Mouse (Mus musculus) gastrocnemius, postnatal 25 days (tissue): ENCODE measurements around the gene Gm17555. TPM values are rescaled to one million over a fixed set of nuclear protein-coding genes. Genes with fewer than 3 reads are reported as not detected.
"Not testable (repeated sequence)": the region's sequence is repeated elsewhere in the genome, so short reads cannot be mapped to it uniquely, and the experiment has no call there.

ENCODE experiments used
- DNase-seq: peaks from one replicate; pipeline ENCODE4 v3.0.0; 2022
- long read RNA-seq, 2 experiments: library from polyadenylated mRNA; stranded (forward); transcript quantifications; one replicate each; pipeline ENCODE4 v2.0.0; 2021
- total RNA-seq, 2 experiments: library from RNA; stranded (reverse); gene quantifications; 1 replicate in 1 of 2; 2 replicates in 1 of 2; pipeline ENCODE4 v1.2.3; 2021

Gene Gm17555
- total RNA-seq, result not detected
- long read RNA-seq, experiment 1, result 0 reads
- long read RNA-seq, experiment 2, result 0 reads

- not testable (repeated sequence) for DNase-seq
Observed at GRCm38 (mm10) chr2:126214800-126215199, at the start of gene Gm17555. Gene Gm17555 (plus strand): TSS chr2:126215100.

- no peak for DNase-seq
Observed at GRCm38 (mm10) chr2:126165277-126166018, 49.5 kb upstream of the Gm17555 start.

DNA sequence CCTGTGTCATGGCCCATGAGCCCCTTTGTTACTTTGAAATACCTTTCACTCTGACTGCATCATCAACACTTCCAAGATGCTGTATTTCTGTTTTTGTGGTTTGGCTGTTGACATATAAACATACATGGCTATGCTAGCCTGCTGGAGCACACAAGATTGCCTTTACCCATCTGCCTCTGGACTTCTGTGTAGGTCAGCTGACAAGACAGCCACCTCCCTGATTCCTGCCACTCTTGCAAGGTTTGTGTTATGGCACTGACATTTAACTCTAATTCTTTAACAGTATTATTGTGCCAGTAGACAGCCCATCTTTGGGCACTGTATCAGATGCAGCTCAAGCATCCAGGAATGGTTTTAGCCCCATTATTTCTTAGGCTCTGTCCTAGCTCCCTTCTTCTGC is 48.6 kb upstream of the Gm17555 start:
- no peak for DNase-seq

DNA sequence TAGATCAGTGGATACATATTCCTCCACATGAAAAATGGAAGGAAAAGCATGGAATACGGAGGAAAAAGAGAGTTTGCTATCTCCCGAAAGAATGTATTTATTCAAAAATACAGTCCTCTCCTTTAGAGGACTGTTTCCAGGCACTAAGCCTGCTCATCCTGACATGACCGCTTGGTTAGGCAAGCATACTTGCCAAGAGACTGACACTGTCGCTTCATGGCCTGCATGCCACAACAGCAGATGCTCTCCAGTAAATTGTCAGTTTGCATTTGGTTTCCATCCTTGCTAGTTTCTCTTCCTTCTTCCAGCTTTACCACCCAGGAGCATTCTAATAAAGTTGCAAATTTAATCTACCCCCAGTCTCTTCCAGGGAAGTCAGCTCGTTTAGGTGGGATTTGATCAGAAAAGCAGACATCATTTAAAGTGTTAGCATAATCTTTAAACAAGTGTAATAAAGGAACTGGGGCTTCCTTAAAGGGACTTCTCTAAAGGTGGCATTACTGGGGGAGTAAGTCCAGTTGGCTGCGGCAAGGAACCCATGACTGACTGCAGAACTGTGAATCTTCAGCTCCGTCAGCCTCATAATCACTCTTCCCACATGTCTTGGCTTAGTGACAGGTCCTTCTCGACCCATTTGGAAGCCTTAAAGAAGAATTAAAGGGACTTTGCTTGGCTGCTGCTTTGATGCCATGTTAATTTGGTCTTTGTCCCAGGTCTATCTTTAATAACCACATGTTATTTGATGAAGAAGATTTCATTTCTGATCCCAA is 47.9 kb upstream of the Gm17555 start:
- no peak for DNase-seq

DNA sequence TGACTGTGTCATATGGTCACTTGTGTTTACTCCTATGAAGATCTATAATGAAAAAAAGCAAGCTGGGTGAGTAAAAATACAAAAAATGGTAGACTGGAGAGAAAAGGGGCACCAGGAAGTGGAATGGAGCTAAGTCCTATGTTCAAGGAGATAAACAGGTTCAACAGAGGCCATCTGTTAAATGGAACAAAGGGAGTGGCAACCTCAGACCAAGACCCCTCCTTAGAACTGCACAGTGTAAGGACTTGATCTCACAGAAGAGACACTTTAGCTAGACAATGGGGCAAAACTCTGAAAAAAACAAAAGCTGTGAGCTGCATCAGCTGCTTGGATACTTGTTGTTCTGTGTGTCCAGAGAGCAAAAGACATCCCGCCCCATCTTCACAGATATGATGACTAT is 43.5 kb upstream of the Gm17555 start:
- DNase-seq, result no peak

DNA sequence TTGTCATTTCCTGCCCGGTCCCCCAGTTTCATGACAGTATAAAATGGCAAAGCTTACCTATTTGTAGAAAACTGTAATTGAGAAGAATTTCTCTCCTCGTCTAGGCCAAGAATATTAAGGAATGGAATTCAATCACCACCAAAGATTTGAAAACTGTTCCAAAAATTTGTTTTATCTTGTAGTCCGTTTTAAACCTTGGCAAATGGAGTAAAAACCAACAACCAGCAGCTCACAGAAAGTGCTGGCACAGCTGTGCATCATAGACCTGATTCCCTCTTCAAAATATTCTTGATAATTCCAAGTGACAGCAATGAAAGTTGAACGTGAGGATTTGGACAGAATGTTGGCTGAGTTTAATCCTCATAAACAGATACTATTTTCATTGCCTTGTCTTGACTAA is 23.6 kb upstream of the Gm17555 start:
- DNase-seq, result no peak

- no peak for DNase-seq
Observed at GRCm38 (mm10) chr2:126192129-126192528, 22.8 kb upstream of the Gm17555 start.

- no peak for DNase-seq
Observed at GRCm38 (mm10) chr2:126195631-126196356, 19.1 kb upstream of the Gm17555 start.

DNA sequence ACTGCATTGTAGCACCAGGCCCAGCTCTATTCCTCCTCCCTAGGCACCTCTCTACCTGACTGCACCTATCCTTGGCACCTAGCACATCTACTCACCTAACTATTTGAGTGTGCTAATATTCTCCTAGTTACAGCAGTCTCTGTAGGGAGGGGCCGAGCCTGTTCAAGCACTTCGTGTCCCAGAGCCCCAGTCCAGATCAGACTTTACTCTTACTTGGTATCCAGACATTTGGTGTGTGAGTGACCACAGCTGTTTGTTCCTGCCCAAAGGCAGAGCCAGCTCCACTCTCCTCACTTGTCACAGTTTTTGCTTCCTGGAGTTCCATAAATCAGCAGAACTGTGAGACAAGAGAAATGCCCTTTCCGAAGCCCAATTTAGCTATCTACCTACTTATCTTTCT is 15.9 kb upstream of the Gm17555 start:
- no peak for DNase-seq

- DNase-seq, result peak; percentile 9
Observed at GRCm38 (mm10) chr2:126211011-126211680, 3.8 kb upstream of the Gm17555 start.

DNA sequence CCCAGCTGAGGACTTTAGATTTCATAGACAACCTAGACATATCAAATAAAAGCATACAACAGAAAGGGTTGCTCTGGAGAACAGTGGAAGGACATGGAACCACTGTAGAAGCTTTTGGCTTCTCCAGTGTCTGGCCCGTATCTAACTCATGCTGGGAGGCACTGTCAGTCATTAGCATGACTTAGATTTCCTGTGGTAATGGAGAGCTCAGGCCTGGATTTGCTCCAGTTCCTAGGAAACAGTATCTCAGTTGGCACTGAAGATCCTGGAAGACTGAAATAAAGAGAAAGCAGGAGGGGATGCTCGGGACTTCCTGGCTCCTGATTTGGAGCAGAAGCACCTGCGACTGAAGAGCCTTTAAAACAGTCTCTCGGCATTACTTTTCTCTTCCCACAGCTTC is 12.7 kb downstream of the Gm17555 start:
- DNase-seq, result no peak

- DNase-seq, result no peak
Observed at GRCm38 (mm10) chr2:126231731-126232130, 16.8 kb downstream of the Gm17555 start.

DNA sequence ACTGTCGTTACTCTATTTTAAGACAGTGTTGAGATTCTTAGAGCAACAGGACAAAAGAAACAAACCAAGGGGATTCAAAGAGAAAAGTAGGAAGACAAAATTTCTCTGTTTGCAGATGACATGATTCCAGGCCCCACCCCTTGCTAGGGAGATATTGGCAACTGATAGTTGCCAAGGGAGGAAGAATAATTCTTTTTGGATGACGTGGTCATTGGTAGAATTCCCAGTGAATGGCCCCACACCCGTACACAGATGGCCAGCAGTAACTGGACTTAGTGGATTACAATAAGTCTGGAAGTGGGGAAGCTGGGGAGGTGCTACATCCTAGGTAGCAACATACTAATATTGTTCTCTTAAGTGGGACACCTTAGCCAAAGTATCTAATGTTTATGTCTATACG is 22.0 kb downstream of the Gm17555 start:
- peak; percentile 45 for DNase-seq

DNA sequence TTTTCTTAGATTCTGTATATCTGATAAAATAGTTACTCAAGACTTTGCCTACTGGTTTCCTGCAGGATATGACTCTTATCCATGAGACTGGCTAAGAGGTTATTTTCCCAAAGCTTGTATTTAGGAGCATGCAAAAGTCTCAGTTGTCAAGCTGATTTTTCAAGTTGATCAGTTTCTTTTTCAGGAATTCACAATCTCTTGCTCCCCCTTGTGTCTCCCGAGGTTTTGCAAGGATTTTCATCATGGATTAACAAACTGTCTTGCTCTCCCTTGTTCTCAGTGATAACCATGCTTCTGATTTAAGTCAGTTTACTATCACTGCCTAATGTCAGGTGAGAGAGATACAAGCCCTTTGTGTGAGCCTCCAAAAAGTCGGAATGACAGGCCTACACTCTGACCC is 30.5 kb downstream of the Gm17555 start:
- DNase-seq, result no peak

- no peak for DNase-seq
Observed at GRCm38 (mm10) chr2:126248536-126248935, 33.6 kb downstream of the Gm17555 start.

GRCm38 (mm10) chr2:126252211-126252610 is 37.3 kb downstream of the Gm17555 start:
- no peak for DNase-seq

Other genes starting within 250 kb of the Gm17555 start
- gene Fgf7, start 180.4 kb upstream of the Gm17555 start, total RNA-seq, result 1 to 10 TPM; 2.9 to 3.3 TPM
- gene Fam227b, start 63.1 kb upstream of the Gm17555 start, total RNA-seq, result not detected
- 1 to 10 TPM; 3.8 to 4.8 TPM for gene Dtwd1, start 63.0 kb upstream of the Gm17555 start, total RNA-seq